Mouse (Mus musculus) T-cell, adult 2 months (primary cell): ENCODE results near the gene Irgq.
"Not testable (repeated sequence)": the region's sequence is repeated elsewhere in the genome, so short reads cannot be mapped to it uniquely, and the experiment has no call there.

Experiments
- DNase-seq: peaks from one replicate; pipeline ENCODE4 v3.0.0; 2022; ENCODE audit warnings: low spot score

Gene Irgq

DNA sequence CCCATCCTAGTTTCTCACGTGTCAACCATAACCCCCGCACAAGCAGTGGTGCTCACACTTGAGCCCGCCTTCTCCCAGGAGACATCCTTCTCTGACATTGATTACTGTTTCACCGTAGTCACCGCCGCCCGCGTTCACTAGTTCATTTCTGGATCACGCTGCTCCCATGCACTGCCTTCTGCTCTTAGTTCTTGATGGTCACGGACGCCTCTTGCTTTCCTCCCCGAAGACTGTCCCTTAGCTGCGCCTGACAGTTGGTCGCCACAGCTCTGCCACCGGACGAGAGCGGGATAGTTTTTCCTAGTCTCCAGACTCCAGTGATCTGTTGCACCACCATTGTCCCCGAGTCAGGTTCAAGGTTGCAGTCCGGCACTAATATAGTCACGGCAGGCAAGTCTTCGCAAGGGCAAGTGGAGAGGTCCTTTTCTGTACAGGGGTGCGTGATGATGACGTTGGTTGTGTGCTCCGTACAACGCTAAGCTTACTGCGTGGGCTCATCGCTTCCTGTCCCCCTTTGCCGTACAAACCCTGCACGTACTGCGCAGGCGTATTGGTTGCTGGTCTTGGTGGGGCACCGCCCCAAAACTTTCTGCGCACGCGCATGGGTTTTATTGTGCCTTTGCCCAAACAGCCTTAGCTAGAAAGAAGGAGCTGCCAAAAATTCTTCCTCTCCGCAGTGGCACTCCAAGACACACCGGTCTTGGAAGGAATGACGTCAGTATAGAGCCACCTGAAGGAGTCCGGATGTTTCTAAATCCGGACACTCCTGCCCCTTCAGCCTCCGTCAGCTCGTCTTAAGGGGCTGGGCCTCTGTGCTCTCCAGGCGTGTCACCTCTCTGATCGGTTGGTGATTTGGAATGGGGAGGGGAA lies at the start of gene Irgq:
TSS of gene Irgq (plus strand) at position 628 of the 870 bp plus-strand sequence.
- DNase-seq: peak; percentile 99

GRCm38 (mm10) chr7:24480986-24481473 lies 49.5 kb upstream of the Irgq start:
- no peak for DNase-seq

DNA sequence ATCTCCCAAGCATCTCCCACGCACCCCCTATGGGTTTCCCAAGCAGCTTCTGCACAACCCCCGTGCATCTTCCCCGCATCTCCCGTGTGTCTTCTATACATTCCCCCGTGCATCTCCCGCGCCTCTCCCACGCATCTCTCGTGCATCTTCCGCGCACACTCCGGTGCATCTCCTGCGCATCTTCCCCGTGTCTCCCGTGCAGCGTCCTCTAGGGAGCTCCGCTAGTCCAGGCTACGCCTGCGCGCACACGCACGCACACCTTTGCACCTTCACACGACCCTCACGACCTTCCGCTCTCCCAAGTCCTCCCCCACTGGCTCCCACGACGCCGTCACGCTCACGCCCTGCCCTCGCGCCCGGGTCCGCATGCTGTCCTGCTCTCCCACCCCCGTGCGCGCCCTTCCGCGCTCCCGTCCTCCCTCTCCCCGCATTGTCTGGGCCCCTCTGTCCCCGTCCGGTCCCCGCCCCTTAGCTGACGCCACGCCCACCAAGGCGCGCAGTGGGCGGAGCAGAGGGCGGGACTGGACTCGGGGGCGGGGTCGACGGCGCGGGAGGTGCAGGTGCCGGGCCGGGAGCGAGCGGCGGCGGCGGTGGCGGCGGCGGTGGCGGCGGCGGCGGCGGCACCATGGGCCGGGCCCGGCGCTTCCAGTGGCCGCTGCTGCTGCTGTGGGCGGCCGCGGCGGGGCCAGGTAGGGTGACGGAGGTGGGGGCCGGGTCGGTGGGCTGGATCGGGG lies 48.8 kb upstream of the Irgq start, which contains the start of gene Cadm4:
TSS of gene Cadm4 (plus strand) at position 550 of the 734 bp plus-strand sequence.
- DNase-seq: peak; percentile 84

DNA sequence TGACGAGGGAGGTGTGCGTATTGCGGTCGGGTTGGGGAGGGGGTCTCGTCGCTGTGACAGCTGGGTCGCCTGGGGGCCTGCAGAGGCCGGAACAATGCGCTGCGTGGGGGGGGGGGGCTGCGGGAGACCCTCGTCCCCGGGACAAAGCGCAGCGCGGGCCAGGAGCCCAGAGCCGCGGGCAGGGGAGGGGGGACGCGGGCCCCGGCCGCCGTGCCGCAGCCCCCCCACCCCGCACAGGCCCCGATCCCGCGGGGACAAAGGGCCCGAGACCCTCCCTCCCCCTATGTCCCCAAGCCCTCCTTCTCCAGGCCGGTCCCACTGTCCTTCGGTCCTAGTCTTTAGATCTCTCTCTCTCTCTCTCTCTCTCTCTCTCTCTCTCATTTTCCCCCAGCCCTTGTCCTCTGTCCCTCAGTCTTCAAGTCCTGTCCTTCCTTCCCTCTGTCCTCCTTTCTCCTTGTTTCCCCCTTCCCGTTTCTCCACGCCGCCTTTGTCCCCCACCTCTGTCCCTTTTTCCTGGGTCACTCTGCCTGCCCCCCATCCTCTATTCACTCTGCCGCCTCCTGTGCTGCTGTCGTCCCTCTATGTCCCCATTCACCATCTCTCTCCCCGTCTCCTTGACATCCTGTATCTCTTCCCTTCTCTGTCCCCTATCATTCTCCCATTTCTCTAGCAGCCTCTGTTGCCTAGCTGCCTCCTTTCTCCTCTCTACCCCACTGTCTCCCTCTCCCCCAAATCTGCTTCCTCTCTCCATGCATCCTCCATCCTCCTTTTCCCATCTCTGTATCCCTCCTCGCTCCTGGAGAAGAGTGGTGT lies 48.1 kb upstream of the Irgq start:
- no peak for DNase-seq

DNA sequence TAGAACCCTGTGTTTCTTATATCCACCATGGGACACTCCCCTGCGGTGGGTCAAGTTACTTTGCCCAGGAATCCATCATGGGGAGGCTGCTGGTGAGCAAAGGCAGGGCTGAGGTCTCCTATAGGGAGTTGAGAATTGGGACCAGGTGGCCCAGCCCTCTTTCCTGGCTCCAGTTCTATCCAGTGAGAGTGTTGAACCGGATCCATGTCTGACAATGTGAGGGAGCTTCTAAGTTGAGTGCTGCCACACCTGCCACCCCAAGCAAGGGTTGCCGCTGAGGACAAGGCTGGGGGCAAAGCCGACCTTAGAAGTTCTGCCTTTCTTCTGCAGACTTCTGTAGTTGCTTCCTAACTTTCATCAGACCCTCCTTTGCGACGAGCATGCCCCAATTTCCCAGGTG lies 47.2 kb upstream of the Irgq start:
- not testable (repeated sequence) for DNase-seq

DNA sequence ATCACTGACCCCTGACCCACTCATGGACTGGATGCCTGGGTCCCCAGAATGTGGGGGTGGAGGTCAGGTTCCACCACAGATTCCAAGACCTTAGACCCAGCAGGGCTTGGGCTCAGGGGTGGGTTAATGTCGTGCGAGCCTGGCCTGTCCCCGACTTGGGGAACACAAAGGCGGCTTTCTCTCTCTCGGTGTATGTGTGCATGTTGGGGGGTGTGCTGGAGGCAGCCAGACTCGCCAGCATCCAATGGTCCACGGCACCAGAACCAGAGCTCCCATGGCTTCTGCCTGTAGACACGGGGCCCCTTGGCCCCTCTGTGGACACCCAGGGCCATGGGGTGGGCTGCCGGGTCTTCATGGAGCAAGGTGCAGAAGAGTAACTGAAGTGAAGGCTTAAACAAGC lies 45.0 kb upstream of the Irgq start:
- DNase-seq: no peak

GRCm38 (mm10) chr7:24486654-24487130 lies 43.8 kb upstream of the Irgq start:
- no peak for DNase-seq

- DNase-seq: no peak
These were observed 43.1 kb upstream of the Irgq start for GRCm38 (mm10) chr7:24487403-24487802.

GRCm38 (mm10) chr7:24488303-24488702 lies 42.2 kb upstream of the Irgq start:
- DNase-seq: no peak

DNA sequence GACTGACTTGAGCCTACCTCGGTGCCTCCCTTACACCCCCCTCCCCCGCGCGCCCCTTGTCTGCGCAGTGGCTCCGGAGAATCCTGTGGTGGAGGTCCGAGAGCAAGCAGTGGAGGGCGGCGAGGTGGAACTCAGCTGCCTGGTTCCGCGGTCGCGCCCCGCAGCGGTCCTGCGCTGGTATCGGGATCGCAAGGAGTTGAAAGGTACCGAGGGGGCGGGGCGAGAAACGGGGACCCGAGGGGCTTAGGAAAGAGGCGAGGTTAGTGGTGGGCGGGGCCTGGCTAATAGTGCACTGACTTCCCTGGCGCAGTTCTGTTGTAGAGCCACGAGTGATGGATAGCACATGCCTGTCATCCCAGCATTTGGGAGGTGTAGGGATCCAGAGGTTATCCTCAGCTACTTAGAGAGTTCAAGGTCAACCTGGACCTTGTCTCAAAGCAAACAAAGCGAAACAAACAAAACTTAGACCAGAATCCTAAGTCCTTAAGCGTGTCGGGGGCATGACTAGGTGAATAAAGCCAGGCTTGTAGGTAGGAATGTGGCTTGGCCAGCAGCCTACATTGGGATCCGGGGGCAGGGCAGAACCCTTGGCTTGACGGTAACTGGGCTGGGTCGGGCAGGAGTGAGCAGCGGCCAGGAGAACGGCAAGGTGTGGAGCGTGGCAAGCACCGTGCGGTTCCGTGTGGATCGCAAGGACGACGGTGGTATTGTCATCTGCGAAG lies 30.5 kb upstream of the Irgq start:
- no peak for DNase-seq

GRCm38 (mm10) chr7:24500929-24501328 lies 29.6 kb upstream of the Irgq start:
- peak; percentile 40 for DNase-seq

- peak; percentile 37 for DNase-seq
These were observed 29.0 kb upstream of the Irgq start for GRCm38 (mm10) chr7:24501492-24501891.

DNA sequence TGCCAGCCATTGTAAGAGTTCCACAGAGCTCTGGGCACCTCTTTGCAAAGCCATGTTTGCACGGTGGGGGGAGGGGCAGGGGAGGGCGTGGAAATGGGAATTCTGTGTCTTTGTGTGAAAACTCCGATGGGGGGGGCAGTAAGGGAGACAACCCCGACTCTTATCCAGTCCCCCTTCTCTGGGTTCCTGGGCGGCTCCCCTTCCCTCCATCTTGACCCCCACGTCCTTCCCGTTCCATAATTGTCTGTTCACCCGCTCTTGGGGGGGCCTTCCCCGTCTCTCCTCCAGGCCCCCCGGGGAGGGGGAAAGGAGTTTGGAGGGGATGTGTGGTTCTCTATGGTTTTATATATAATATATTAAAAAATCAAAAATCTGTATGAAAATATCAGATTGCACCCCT lies 26.5 kb upstream of the Irgq start:
- no peak for DNase-seq

GRCm38 (mm10) chr7:24504868-24505267 lies 25.6 kb upstream of the Irgq start:
- no peak for DNase-seq

GRCm38 (mm10) chr7:24505447-24506064 lies 24.9 kb upstream of the Irgq start:
- no peak for DNase-seq

- no peak for DNase-seq
These were observed 24.4 kb upstream of the Irgq start for GRCm38 (mm10) chr7:24506065-24506459.

DNA sequence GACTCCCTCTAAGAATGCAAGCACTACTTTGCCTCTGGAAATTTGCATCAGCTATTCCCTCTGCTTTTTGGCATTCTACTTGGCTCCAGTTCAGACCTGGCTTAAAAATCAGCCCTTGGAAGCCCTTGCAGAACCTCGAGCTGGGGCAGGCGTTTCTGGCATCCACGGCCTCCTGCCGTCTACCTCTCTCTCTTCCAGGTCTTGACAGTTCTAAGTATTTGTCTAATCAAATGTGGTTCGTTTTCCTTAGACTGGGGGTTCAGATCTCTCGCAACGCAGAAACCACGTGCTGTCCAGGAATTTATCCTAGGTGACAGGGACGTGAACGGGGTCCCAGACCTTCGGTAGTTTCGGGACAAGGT lies 24.0 kb upstream of the Irgq start:
- no peak for DNase-seq

- DNase-seq: peak; percentile 39
These were observed 23.4 kb upstream of the Irgq start, which contains the start of gene Zfp428 for GRCm38 (mm10) chr7:24506838-24507725. TSS of gene Zfp428 (plus strand) at chr7:24507006.

GRCm38 (mm10) chr7:24507726-24508114 lies 22.8 kb upstream of the Irgq start:
- DNase-seq: no peak

GRCm38 (mm10) chr7:24512355-24512754 lies 18.1 kb upstream of the Irgq start, which contains the start of gene AC161166.1:
TSS of gene AC161166.1 (minus strand) at chr7:24512455.
- DNase-seq: no peak
